Mouse (Mus musculus): Measurements from ENCODE around the gene Creg2. TPM values are rescaled to one million over a fixed set of nuclear protein-coding genes. Genes with fewer than 3 reads are reported as not detected.

Gene Creg2
- polyA plus RNA-seq (2012; rRNA removed; ENCODE audit: low replicate concordance) = 0.03 and 0.41 TPM in 2 replicates

DNA sequence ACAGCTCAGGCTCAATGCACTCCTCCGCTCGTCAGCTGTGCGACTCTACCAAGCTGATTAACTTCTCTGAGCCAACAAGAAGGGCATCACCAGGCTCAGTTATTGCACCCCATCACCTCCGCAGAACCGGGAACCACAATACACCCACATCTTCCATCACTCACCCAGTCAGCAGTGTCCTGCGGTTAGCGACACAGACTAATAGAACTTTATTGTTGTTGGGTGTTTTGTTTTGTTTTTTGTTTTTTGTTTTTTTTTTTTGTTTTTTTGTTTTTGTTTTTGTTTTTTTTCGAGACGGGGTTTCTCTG lies at the start of gene Creg2:
Creg2 (minus strand) TSS at position 234 of the 308 bp plus-strand sequence.

DNA sequence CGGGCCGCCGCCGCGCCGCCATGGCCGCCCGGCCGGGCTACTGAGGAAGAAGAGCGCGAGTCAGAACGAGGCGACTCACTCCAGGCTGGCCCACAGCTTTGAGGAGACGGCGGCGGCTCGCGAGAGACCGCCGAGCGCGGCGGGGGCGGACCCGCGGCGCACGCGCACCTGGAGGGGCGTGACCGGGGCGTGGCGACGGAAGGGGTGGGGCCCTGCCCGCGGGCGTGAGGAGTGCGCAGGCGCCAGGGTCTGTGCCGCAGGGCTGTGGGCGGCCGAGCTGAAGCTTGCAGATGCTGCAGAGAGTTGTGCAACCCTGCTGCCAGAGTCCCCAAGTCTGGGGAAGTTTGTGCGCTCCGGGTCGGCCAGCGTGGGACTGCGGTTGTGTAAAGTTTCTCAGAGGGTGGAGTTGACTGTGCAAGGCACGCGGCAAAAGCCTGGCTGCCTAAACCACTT lies 74.0 kb downstream of the Creg2 start, which contains the start of gene Rnf149:
Rnf149 (minus strand) TSS at position 153 of the 453 bp plus-strand sequence.

Other genes starting within 250 kb of the Creg2 start
- 8.0 and 23.3 TPM in 2 replicates for gene Tbc1d8, start 172.7 kb downstream of the Creg2 start, polyA plus RNA-seq (2012; rRNA removed; ENCODE audit: low replicate concordance)
- 10.7 and 22.8 TPM in 2 replicates for gene Cnot11, start 116.5 kb downstream of the Creg2 start, polyA plus RNA-seq (2012; rRNA removed; ENCODE audit: low replicate concordance)
- gene Rnf149, start 74.1 kb downstream of the Creg2 start, polyA plus RNA-seq (2012; rRNA removed; ENCODE audit: low replicate concordance) = 16.1 and 27.6 TPM in 2 replicates
- 0.09 and 0.64 TPM in 2 replicates for gene Rfx8, start 69.5 kb upstream of the Creg2 start, polyA plus RNA-seq (2012; rRNA removed; ENCODE audit: low replicate concordance)
- gene Gm3646, start 153.9 kb upstream of the Creg2 start, polyA plus RNA-seq (2012; rRNA removed; ENCODE audit: low replicate concordance) = not detected in 2 replicates
- 102 and 106 TPM in 2 replicates for gene Map4k4, start 249.4 kb upstream of the Creg2 start, polyA plus RNA-seq (2012; rRNA removed; ENCODE audit: low replicate concordance)

All from subcutaneous adipose tissue, adult 2 months (tissue).